Mouse (Mus musculus) midbrain, embryonic 12.5 days (tissue): ENCODE data around the gene Vmac. TPM values are rescaled to one million over a fixed set of nuclear protein-coding genes. Genes with fewer than 3 reads are reported as not detected.
A peak's percentile ranks its signal among the peaks of the same experiment; 100 is the strongest.

Source experiments
- ATAC-seq: fragments of 200-750 bp; cut with Nextera tagmentation; 2 replicates; pipeline ENCODE4 v1.8.0; 2017; ENCODE audit warnings: low read depth, moderate TSS enrichment, moderate library complexity; ENCODE audit not compliant: low FRiP score
- H3K27ac ChIP-seq: fragments of 300-500 bp; sonication (generic); replicated peaks from 2 replicates; pipeline ENCODE4 v1.5.1; 2016; ENCODE audit warnings: mild to moderate bottlenecking
- H3K27me3 ChIP-seq: fragments of 300-500 bp; sonication (generic); 2 replicates; pipeline ENCODE4 v1.6.1; 2016; ENCODE audit warnings: mild to moderate bottlenecking
- H3K36me3 ChIP-seq: fragments of 300-500 bp; sonication (generic); 2 replicates; pipeline ENCODE4 v1.6.1; 2016
- H3K4me1 ChIP-seq: fragments of 300-500 bp; sonication (generic); 2 replicates; pipeline ENCODE4 v1.6.1; 2016
- H3K4me2 ChIP-seq: fragments of 300-500 bp; sonication (generic); replicated peaks from 2 replicates; pipeline ENCODE4 v1.6.1; 2016; ENCODE audit warnings: mild to moderate bottlenecking, moderate library complexity
- H3K4me3 ChIP-seq: fragments of 300-500 bp; sonication (generic); 2 replicates; pipeline ENCODE4 v1.5.1; 2016; ENCODE audit warnings: mild to moderate bottlenecking
- H3K9ac ChIP-seq: fragments of 300-500 bp; sonication (generic); replicated peaks from 2 replicates; pipeline ENCODE4 v1.6.1; 2016; ENCODE audit warnings: mild to moderate bottlenecking, moderate library complexity
- H3K9me3 ChIP-seq: fragments of 300-500 bp; sonication (generic); 2 replicates; pipeline ENCODE4 v1.6.1; 2016; ENCODE audit warnings: mild to moderate bottlenecking
- WGBS: fragments of 180-500 bp; shearing (Covaris S2); methylation state at CpG from one replicate; pipeline ENCODE4 v1.1.7; 2016; 5-methylcytosine and 5-hydroxymethylcytosine counted together
- polyA plus RNA-seq: library from polyadenylated mRNA; unstranded; fragments of >200 nt; fragmentation: Nextera tagmentation; extraction: Ambion mirVana; gene quantifications from 2 replicates; pipeline ENCODE4 v1.2.1, GENCODE M21; 2016

The Vmac gene
- polyA plus RNA-seq, 1 experiment from 2014 or later: 18.2 TPM

DNA sequence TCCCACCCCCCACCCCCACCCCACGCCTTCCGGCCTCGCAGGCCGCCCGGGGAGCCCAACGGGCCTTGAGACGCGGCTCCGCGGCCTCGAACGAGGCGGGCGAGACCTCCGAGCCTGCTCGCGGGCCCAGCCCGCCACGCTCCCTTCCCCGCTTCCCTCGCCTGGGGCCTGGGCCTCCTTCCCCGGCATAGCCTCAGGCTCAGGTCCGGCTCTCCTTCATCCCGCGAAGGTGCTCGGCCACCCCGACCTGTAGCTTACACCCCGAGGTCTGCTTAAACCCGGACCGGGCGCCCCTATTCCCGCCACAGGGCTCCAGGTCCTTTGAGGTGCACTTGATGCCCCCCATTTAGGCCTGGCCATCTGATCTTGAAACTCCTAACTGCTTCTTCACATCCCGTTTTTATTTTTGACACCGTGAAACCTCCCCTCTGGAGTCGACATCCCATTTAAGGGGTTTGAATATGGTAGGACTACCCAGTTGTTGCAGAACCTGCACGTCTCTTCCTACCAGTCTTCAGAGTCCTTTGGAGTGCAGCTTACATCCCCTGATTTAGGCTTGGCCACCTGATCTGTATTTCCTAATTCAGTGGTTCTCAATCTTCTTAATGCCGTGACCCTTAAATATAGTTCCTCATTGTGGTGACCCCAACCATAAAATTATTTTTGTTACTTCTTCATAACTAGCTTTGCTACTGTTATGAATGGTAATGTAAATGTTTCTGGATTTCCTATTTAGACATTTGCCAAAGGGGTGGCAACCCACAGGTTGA is 44.0 kb downstream of the Vmac start:
- Histone ChIP-seq H3K36me3 (peaks cover 20% of the 10 kb centered on the region; the same call in 1 of the 2 replicates), H3K27ac (peak overlapping the region; percentile 77), H3K9me3 (no peaks in the 10 kb centered on the region), H3K4me1 (peaks cover 27% of the 10 kb centered on the region), H3K4me2 (peak overlapping the region; percentile 69), H3K9ac (peak overlapping the region; percentile 98), H3K4me3 (peak overlapping the region; percentile 98), H3K27me3 (no peaks in the 10 kb centered on the region)
- no peak; the same call in 1 of the 2 replicates for ATAC-seq
- WGBS: 2% methylated on average over 37 of the region's 37 CpGs

- Histone ChIP-seq H3K4me2 (peak within 1 kb of the TSS; percentile 69), H3K9me3 (no peaks in the 10 kb centered on the region), H3K27me3 (peaks cover 6% of the 10 kb centered on the region), H3K27ac (peak within 1 kb of the TSS; percentile 77), H3K36me3 (peaks cover 20% of the 10 kb centered on the region; the same call in 1 of the 2 replicates), H3K4me3 (peak within 1 kb of the TSS; percentile 98), H3K9ac (peak within 1 kb of the TSS; percentile 98), H3K4me1 (peaks cover 34% of the 10 kb centered on the region)
- peak; percentile 92 for ATAC-seq
- WGBS: under 1% methylated on average over 47 of the region's 66 CpGs
Observed at GRCm38 (mm10) chr17:56672941-56673646, 44.7 kb downstream of the Vmac start, which contains the start of gene Ranbp3. Gene Ranbp3, plus strand, starts transcription at chr17:56673294.

GRCm38 (mm10) chr17:56669766-56670165 is 48.1 kb downstream of the Vmac start:
- H3K4me1 ChIP-seq: peaks cover 17% of the 10 kb centered on the region
- H3K9ac ChIP-seq: no peak overlapping the region
- H3K4me2 ChIP-seq: no peak overlapping the region
- H3K4me3 ChIP-seq: no peak overlapping the region
- no peak for ATAC-seq
- no peaks in the 10 kb centered on the region for H3K36me3 ChIP-seq
- no peak overlapping the region for H3K27ac ChIP-seq
- H3K27me3 ChIP-seq: peaks cover 15% of the 10 kb centered on the region
- no peaks in the 10 kb centered on the region for H3K9me3 ChIP-seq
- WGBS: 87% methylated on average over 8 of the region's 8 CpGs

DNA sequence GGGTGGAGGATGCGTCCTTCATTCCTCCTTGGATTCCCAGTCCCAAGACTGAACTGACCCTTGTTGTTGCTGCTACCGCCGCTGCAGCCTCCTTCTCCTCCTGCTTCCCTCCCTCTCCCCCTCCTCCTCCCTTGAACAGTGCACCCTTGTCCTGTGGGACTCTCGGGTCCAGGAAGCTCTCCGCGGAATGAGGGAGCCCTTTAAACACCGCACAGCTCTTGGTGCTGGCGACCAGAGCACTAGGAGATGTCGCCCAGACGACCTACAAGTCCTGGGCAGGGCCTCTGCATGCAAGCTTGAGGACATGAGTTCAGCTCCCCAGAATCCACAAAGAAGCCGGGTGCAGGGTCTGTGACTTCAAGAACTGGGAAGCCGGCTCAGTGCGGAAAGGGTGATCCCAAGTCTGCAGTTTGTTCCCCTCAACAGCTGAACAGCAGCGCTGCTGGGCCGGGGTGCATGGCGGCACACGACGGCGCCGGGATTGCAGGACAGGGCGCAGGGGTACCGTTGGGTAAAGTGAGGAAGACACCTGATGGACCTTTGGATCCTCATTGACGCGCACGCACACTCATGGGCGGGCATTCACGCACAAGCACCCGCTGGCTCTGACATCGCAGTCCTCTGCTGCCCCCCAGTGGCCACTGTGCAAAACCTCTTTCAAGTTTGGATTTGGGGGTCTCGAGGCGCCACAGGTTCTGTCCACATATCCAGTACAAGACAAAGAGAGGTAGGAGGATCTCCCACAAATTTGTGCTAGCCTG is 49.3 kb downstream of the Vmac start:
- WGBS: 7% methylated on average over 31 of the region's 31 CpGs
- Histone ChIP-seq H3K4me3 (peak overlapping the region; percentile 41), H3K27ac (no peak overlapping the region), H3K9ac (peak overlapping the region; percentile 49), H3K4me2 (peak overlapping the region; percentile 75), H3K36me3 (no peaks in the 10 kb centered on the region), H3K9me3 (no peaks in the 10 kb centered on the region), H3K27me3 (peaks cover 15% of the 10 kb centered on the region), H3K4me1 (peaks cover 21% of the 10 kb centered on the region)
- ATAC-seq: no peak

DNA sequence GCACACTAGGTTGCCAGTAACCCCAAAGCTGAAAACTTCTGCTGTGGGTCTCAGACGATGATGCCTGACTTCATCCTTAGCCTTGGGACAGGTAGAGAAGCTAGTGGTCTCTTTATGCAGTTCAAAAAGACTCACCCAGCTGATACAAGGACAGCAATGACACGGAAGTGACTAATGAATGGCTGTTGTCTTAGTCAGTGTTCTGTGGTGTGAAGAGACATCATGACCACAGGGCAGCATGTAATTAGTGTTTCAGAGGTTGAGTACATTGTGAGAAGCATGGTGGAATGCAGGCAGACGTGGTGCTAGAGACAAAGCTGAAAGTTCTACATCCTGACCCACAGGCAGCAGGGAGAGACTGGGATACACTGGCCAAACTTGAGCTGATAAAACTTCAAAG is 50.2 kb downstream of the Vmac start:
- no peaks in the 10 kb centered on the region for H3K9me3 ChIP-seq
- H3K9ac ChIP-seq: no peak overlapping the region
- no peak overlapping the region for H3K4me2 ChIP-seq
- ATAC-seq: no peak
- WGBS: 78% methylated on average over 3 of the region's 3 CpGs
- H3K36me3 ChIP-seq: no peaks in the 10 kb centered on the region
- H3K4me1 ChIP-seq: peaks cover 21% of the 10 kb centered on the region
- H3K27ac ChIP-seq: no peak overlapping the region
- H3K27me3 ChIP-seq: peaks cover 15% of the 10 kb centered on the region
- no peak overlapping the region for H3K4me3 ChIP-seq

GRCm38 (mm10) chr17:56666384-56666783 is 51.4 kb downstream of the Vmac start:
- H3K27ac ChIP-seq: no peak overlapping the region
- H3K36me3 ChIP-seq: no peaks in the 10 kb centered on the region
- no peak for ATAC-seq
- no peak overlapping the region for H3K4me2 ChIP-seq
- no peaks in the 10 kb centered on the region for H3K9me3 ChIP-seq
- WGBS: 94% methylated on average over 4 of the region's 4 CpGs
- H3K9ac ChIP-seq: no peak overlapping the region
- H3K4me3 ChIP-seq: no peak overlapping the region
- H3K4me1 ChIP-seq: peaks cover 18% of the 10 kb centered on the region
- H3K27me3 ChIP-seq: peaks cover 15% of the 10 kb centered on the region

GRCm38 (mm10) chr17:56664333-56664732 is 53.5 kb downstream of the Vmac start:
- Histone ChIP-seq H3K9me3 (no peaks in the 10 kb centered on the region), H3K27ac (no peak overlapping the region), H3K9ac (no peak overlapping the region), H3K4me2 (peak overlapping the region; percentile 25), H3K4me3 (no peak overlapping the region), H3K27me3 (peaks cover 15% of the 10 kb centered on the region), H3K4me1 (peaks cover 18% of the 10 kb centered on the region), H3K36me3 (no peaks in the 10 kb centered on the region)
- 1% methylated on average over 10 of the region's 10 CpGs for WGBS
- ATAC-seq: peak; percentile 38; the same call in 1 of the 2 replicates

Other genes starting within 250 kb of the Vmac start
- 290 and 332 TPM in 2 replicates for gene Ptprs, start 241.5 kb downstream of the Vmac start, polyA plus RNA-seq
- gene Znrf4, start 205.6 kb downstream of the Vmac start, polyA plus RNA-seq: not detected in 2 replicates
- 1.6 and 1.9 TPM in 2 replicates for gene Gm20219, start 163.6 kb downstream of the Vmac start, polyA plus RNA-seq
- 94.7 and 107 TPM in 2 replicates for gene Safb2, start 133.4 kb downstream of the Vmac start, polyA plus RNA-seq
- 168 and 177 TPM in 2 replicates for gene Safb, start 133.2 kb downstream of the Vmac start, polyA plus RNA-seq
- 174 and 178 TPM in 2 replicates for gene 2410015M20Rik, start 108.3 kb downstream of the Vmac start, polyA plus RNA-seq
- gene Rpl36, start 104.6 kb downstream of the Vmac start, polyA plus RNA-seq: 1,173 and 1,210 TPM in 2 replicates
- gene Lonp1, start 91.1 kb downstream of the Vmac start, polyA plus RNA-seq: 52.1 TPM in 2 replicates
- gene Catsperd, start 89.9 kb downstream of the Vmac start, polyA plus RNA-seq: 0.80 and 1.1 TPM in 2 replicates
- 109 and 115 TPM in 2 replicates for gene Ranbp3, start 44.7 kb downstream of the Vmac start, polyA plus RNA-seq
- gene Ndufa11, start 255 bp downstream of the Vmac start, polyA plus RNA-seq: 325 and 338 TPM in 2 replicates
- gene Nrtn, start 39.5 kb upstream of the Vmac start, polyA plus RNA-seq: 6.7 and 8.8 TPM in 2 replicates
- gene Dus3l, start 46.7 kb upstream of the Vmac start, polyA plus RNA-seq: 48.7 and 53.9 TPM in 2 replicates
- 2.0 TPM in 2 replicates for gene Prr22, start 52.2 kb upstream of the Vmac start, polyA plus RNA-seq
- 6.3 and 8.2 TPM in 2 replicates for gene Rfx2, start 113.0 kb upstream of the Vmac start, polyA plus RNA-seq
- not detected in 2 replicates for gene Acsbg2, start 156.4 kb upstream of the Vmac start, polyA plus RNA-seq
- 0.50 and 0.63 TPM in 2 replicates for gene 1700061G19Rik, start 157.5 kb upstream of the Vmac start, polyA plus RNA-seq
- gene Mllt1, start 217.4 kb upstream of the Vmac start, polyA plus RNA-seq: 102 and 104 TPM in 2 replicates